Mouse (Mus musculus): ENCODE measurements around the gene Ttll7. TPM values are rescaled to one million over a fixed set of nuclear protein-coding genes. Genes with fewer than 3 reads are reported as not detected.

The Ttll7 gene
- polyA plus RNA-seq, 1 experiment from 2014 or later = 0.52 TPM

DNA sequence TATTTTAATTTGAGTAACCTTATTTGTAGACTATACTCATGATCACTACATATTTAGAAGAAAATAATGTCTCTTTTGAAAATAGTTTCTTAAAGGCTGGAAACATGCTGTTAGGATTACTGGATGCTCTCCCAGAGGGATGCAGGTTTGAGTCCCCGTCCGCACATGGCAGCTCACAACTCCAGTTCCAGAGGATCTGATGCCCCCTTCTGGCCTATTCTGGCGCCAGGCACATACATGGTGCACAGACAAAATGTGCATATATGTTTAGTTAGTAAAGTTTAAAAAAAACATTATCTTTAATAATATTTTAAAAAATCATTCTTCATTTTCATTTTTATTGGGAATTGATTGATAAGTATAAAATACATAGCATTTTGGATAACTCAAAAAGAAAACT is 47.9 kb downstream of the Ttll7 start:
- Histone ChIP-seq H3K27me3 (ENCODE audit: insufficient read depth, low read length) (no peaks in the 10 kb centered on the region), H3K27ac (ENCODE audit: low read depth) (no peak overlapping the region), H3K9me3 (ENCODE audit: low read length) (no peaks in the 10 kb centered on the region), H3K36me3 (replicated peaks; ENCODE audit: insufficient read depth, low read length) (no peaks in the 10 kb centered on the region), H3K9ac (replicated peaks) (no peak overlapping the region), H3K4me3 (ENCODE audit: low read depth, low read length) (no peak overlapping the region), H3K4me2 (ENCODE audit: low read depth, low read length) (no peak overlapping the region), H3K4me1 (ENCODE audit: insufficient read depth) (no peaks in the 10 kb centered on the region)
- TF ChIP-seq EP300 (IDR thresholded peaks at IDR 0.05; ENCODE audit: low read depth) (no peak), CTCF (IDR thresholded peaks at IDR 0.05; ENCODE audit: low read depth) (peak; percentile 25; the same call in 1 of the 2 replicates)
- WGBS (ENCODE audit: insufficient replicate concordance) = 87% methylated on average over 3 of the region's 3 CpGs
- no peak for ATAC-seq
- no peak for DNase-seq

GRCm38 (mm10) chr3:146901729-146902128 is 49.6 kb downstream of the Ttll7 start:
- Histone ChIP-seq H3K36me3 (replicated peaks; ENCODE audit: insufficient read depth, low read length) (no peaks in the 10 kb centered on the region), H3K4me3 (ENCODE audit: low read depth, low read length) (no peak overlapping the region), H3K27me3 (ENCODE audit: insufficient read depth, low read length) (no peaks in the 10 kb centered on the region), H3K9me3 (ENCODE audit: low read length) (no peaks in the 10 kb centered on the region), H3K4me1 (ENCODE audit: insufficient read depth) (no peaks in the 10 kb centered on the region), H3K9ac (replicated peaks) (no peak overlapping the region), H3K27ac (ENCODE audit: low read depth) (no peak overlapping the region), H3K4me2 (ENCODE audit: low read depth, low read length) (no peak overlapping the region)
- no peak for TF ChIP-seq CTCF (IDR thresholded peaks at IDR 0.05; ENCODE audit: low read depth)
- no peak for TF ChIP-seq EP300 (IDR thresholded peaks at IDR 0.05; ENCODE audit: low read depth)
- ATAC-seq (no peak), DNase-seq (no peak)
- 70% methylated on average over 4 of the region's 4 CpGs for WGBS (ENCODE audit: insufficient replicate concordance)

- no peak for ATAC-seq
- Histone ChIP-seq H3K27ac (ENCODE audit: low read depth) (no peak overlapping the region), H3K9ac (replicated peaks) (no peak overlapping the region), H3K4me1 (ENCODE audit: insufficient read depth) (no peaks in the 10 kb centered on the region), H3K9me3 (ENCODE audit: low read length) (no peaks in the 10 kb centered on the region), H3K27me3 (ENCODE audit: insufficient read depth, low read length) (no peaks in the 10 kb centered on the region), H3K36me3 (replicated peaks; ENCODE audit: insufficient read depth, low read length) (no peaks in the 10 kb centered on the region), H3K4me3 (ENCODE audit: low read depth, low read length) (no peak overlapping the region), H3K4me2 (ENCODE audit: low read depth, low read length) (no peak overlapping the region)
- TF ChIP-seq EP300 (IDR thresholded peaks at IDR 0.05; ENCODE audit: low read depth) (no peak), CTCF (IDR thresholded peaks at IDR 0.05; ENCODE audit: low read depth) (no peak)
- no peak for DNase-seq
- 58% methylated on average over 3 of the region's 3 CpGs for WGBS (ENCODE audit: insufficient replicate concordance)
Observed at GRCm38 (mm10) chr3:146905606-146906005, 53.4 kb downstream of the Ttll7 start.

DNA sequence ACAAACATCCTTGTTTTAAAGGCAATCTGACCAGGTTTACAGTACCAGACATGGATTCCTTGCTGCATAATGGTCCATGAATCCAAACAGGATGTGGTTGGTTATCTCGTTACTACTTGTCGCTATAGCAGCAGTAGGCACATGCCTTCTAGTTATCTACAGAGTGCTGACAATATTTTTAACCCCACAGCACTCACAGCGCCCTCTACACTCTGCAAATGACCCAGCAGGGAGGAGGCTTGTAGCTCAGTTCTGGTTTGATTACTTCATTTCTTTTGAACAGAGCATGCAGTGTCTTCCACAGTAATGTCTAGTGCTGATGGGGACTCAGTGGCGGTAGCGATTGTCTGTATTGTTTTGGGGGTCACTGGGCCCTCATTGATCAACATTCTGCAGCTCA is 56.8 kb downstream of the Ttll7 start:
- DNase-seq (no peak), ATAC-seq (no peak)
- Histone ChIP-seq H3K36me3 (replicated peaks; ENCODE audit: insufficient read depth, low read length) (no peaks in the 10 kb centered on the region), H3K9me3 (ENCODE audit: low read length) (no peaks in the 10 kb centered on the region), H3K4me1 (ENCODE audit: insufficient read depth) (no peaks in the 10 kb centered on the region), H3K4me2 (ENCODE audit: low read depth, low read length) (no peak overlapping the region), H3K9ac (replicated peaks) (no peak overlapping the region), H3K4me3 (ENCODE audit: low read depth, low read length) (no peak overlapping the region), H3K27ac (ENCODE audit: low read depth) (no peak overlapping the region), H3K27me3 (ENCODE audit: insufficient read depth, low read length) (no peaks in the 10 kb centered on the region)
- WGBS (ENCODE audit: insufficient replicate concordance) = 69% methylated on average over 5 of the region's 5 CpGs
- TF ChIP-seq EP300 (IDR thresholded peaks at IDR 0.05; ENCODE audit: low read depth) = no peak
- TF ChIP-seq CTCF (IDR thresholded peaks at IDR 0.05; ENCODE audit: low read depth) = no peak

DNA sequence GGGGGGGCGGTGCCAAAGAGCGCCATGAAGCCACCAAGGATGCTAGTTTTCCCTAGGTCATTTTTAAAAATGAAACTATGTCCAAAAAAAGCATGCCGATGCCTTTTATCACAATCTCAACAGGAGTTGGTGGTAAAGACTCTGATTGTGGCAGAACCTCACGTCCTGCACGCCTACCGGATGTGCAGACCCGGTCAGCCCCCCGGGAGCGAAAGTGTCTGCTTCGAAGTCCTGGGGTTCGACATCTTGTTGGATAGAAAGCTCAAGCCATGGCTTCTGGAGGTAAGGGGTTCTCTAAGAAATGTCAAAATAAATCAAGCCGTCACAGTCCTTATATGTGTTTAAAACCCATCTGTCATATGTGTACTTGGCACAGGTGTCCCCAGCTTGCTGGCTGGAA is 60.9 kb downstream of the Ttll7 start:
- Histone ChIP-seq H3K4me2 (ENCODE audit: low read depth, low read length) (no peak overlapping the region), H3K4me1 (ENCODE audit: insufficient read depth) (no peaks in the 10 kb centered on the region), H3K36me3 (replicated peaks; ENCODE audit: insufficient read depth, low read length) (no peaks in the 10 kb centered on the region), H3K9ac (replicated peaks) (no peak overlapping the region), H3K27ac (ENCODE audit: low read depth) (no peak overlapping the region), H3K27me3 (ENCODE audit: insufficient read depth, low read length) (no peaks in the 10 kb centered on the region), H3K9me3 (ENCODE audit: low read length) (no peaks in the 10 kb centered on the region), H3K4me3 (ENCODE audit: low read depth, low read length) (no peak overlapping the region)
- no peak for DNase-seq
- no peak for ATAC-seq
- no peak for TF ChIP-seq EP300 (IDR thresholded peaks at IDR 0.05; ENCODE audit: low read depth)
- no peak for TF ChIP-seq CTCF (IDR thresholded peaks at IDR 0.05; ENCODE audit: low read depth)
- WGBS (ENCODE audit: insufficient replicate concordance) = 84% methylated on average over 12 of the region's 12 CpGs

- no peak overlapping the region for H3K27ac ChIP-seq (ENCODE audit: low read depth)
- no peaks in the 10 kb centered on the region for H3K9me3 ChIP-seq (ENCODE audit: low read length)
- H3K9ac ChIP-seq (replicated peaks) = no peak overlapping the region
- DNase-seq (peak; percentile 81), ATAC-seq (no peak)
- H3K36me3 ChIP-seq (replicated peaks; ENCODE audit: insufficient read depth, low read length) = no peaks in the 10 kb centered on the region
- H3K4me2 ChIP-seq (ENCODE audit: low read depth, low read length) = no peak overlapping the region
- no peaks in the 10 kb centered on the region for H3K27me3 ChIP-seq (ENCODE audit: insufficient read depth, low read length)
- no peaks in the 10 kb centered on the region for H3K4me1 ChIP-seq (ENCODE audit: insufficient read depth)
- whole genome bisulfite sequencing (ENCODE audit: insufficient replicate concordance) = 9% methylated on average over 12 of the region's 12 CpGs
- no peak overlapping the region for H3K4me3 ChIP-seq (ENCODE audit: low read depth, low read length)
- no peak for TF ChIP-seq EP300 (IDR thresholded peaks at IDR 0.05; ENCODE audit: low read depth)
- TF ChIP-seq CTCF (IDR thresholded peaks at IDR 0.05; ENCODE audit: low read depth) = peak; percentile 87
Observed at GRCm38 (mm10) chr3:146914798-146915197, 62.6 kb downstream of the Ttll7 start.

GRCm38 (mm10) chr3:146917891-146918290 is 65.7 kb downstream of the Ttll7 start:
- no peaks in the 10 kb centered on the region for H3K36me3 ChIP-seq (replicated peaks; ENCODE audit: insufficient read depth, low read length)
- 54% methylated on average over 8 of the region's 8 CpGs for WGBS (ENCODE audit: insufficient replicate concordance)
- no peaks in the 10 kb centered on the region for H3K9me3 ChIP-seq (ENCODE audit: low read length)
- TF ChIP-seq CTCF (IDR thresholded peaks at IDR 0.05; ENCODE audit: low read depth) = no peak
- no peak for TF ChIP-seq EP300 (IDR thresholded peaks at IDR 0.05; ENCODE audit: low read depth)
- H3K27me3 ChIP-seq (ENCODE audit: insufficient read depth, low read length) = no peaks in the 10 kb centered on the region
- H3K4me2 ChIP-seq (ENCODE audit: low read depth, low read length) = no peak overlapping the region
- no peak overlapping the region for H3K4me3 ChIP-seq (ENCODE audit: low read depth, low read length)
- H3K9ac ChIP-seq (replicated peaks) = no peak overlapping the region
- no peak for ATAC-seq
- DNase-seq = no peak
- H3K27ac ChIP-seq (ENCODE audit: low read depth) = no peak overlapping the region
- H3K4me1 ChIP-seq (ENCODE audit: insufficient read depth) = no peaks in the 10 kb centered on the region
